ENCODE assay signal across 8 mouse cellular contexts in the genomic region with DNA sequence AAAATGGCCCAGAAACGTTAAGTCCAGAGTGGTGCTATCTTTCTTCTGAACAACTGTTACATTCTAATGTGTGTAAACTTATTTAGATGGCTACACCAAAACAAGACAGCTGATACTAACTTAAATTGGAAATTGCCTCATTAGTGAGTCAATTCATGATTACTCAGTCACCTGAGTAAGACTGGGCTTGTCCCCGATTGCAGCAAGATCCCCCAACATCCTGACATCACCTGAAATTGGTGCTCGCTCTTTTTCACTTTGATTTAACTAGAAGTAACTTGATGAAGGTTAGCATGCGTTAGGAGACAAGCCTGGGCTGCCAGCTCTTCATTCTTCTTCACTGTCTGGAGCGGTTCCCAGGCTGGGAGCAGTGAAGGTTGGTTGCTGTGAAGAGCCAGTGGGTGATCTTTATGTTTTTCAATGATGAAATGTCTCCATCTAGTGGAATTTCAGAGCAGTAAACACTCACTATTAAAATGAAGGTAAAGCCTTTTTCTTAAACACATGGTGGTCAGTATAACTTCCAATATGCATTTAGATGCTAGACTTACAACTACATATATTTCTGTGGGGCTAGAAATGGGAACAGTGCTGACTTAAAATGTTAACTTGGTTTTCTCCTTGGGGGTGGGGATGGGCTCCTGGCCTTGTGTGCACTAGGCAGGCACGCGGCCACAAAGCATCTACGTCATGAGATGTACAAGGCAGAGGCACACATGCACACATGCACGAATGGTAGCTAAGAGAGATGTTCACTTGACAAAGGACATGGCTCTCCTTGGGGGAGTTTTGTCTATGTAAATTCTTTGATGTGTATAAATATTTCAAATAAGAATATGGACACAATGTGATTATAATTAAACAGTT.
DNase-seq lines count a peak whose midpoint lies in the region; ATAC-seq and TF ChIP-seq lines count a peak whose summit lies in the region.

No protein-coding gene starts in this region.

- peak overlapping the region; percentile 50 for H3K27ac ChIP-seq in forebrain, embryonic 16.5 days (ENCODE audit: low read length)
- H3K27ac ChIP-seq in limb, embryonic 14.5 days (replicated peaks; ENCODE audit: low read depth, low read length) = no peak overlapping the region
- H3K27ac ChIP-seq in neural tube, embryonic 12.5 days = no peak overlapping the region

- peaks cover 7% of the 10 kb centered on the region; the same call in 1 of the 2 replicates for H3K36me3 ChIP-seq in forebrain, embryonic 16.5 days (ENCODE audit: control insufficient read depth, insufficient read depth)
- H3K36me3 ChIP-seq in limb, embryonic 14.5 days (ENCODE audit: control insufficient read depth, insufficient read depth, low read length) = peaks cover 27% of the 10 kb centered on the region
- peaks cover 23% of the 10 kb centered on the region for H3K36me3 ChIP-seq in neural tube, embryonic 12.5 days

- H3K9me3 ChIP-seq in forebrain, embryonic 16.5 days (ENCODE audit: control insufficient read depth, low read length) = no peaks in the 10 kb centered on the region
- H3K9me3 ChIP-seq in limb, embryonic 14.5 days (ENCODE audit: control insufficient read depth, low read length) = no peaks in the 10 kb centered on the region
- H3K9me3 ChIP-seq in neural tube, embryonic 12.5 days = no peaks in the 10 kb centered on the region

- 39% methylated on average over 9 of the region's 9 CpGs for WGBS in forebrain, embryonic 16.5 days
- 61% methylated on average over 9 of the region's 9 CpGs for WGBS in limb, embryonic 14.5 days
- WGBS in neural tube, embryonic 12.5 days = 62% methylated on average over 9 of the region's 9 CpGs

- peak; percentile 84 for ATAC-seq in forebrain, embryonic 16.5 days
- ATAC-seq in inflammation-experienced regulatory T-cells, adult 6 months = peak; percentile 57
- peak; percentile 62; the same call in 1 of the 2 replicates for ATAC-seq in limb, embryonic 14.5 days (ENCODE audit: low FRiP score, low read depth)
- peak; percentile 74 for ATAC-seq in neural tube, embryonic 12.5 days (ENCODE audit: low FRiP score, low read depth)

- peaks cover 50% of the 10 kb centered on the region for H3K4me1 ChIP-seq in forebrain, embryonic 16.5 days (replicated peaks; ENCODE audit: control insufficient read depth, insufficient read depth, low read length)
- peaks cover 21% of the 10 kb centered on the region for H3K4me1 ChIP-seq in limb, embryonic 14.5 days (ENCODE audit: control insufficient read depth, insufficient read depth, low read length)
- H3K4me1 ChIP-seq in neural tube, embryonic 12.5 days = peaks cover 48% of the 10 kb centered on the region

- H3K27me3 ChIP-seq in forebrain, embryonic 16.5 days (replicated peaks; ENCODE audit: control insufficient read depth, insufficient read depth, low read length) = no peaks in the 10 kb centered on the region
- no peaks in the 10 kb centered on the region for H3K27me3 ChIP-seq in limb, embryonic 14.5 days (ENCODE audit: control insufficient read depth, insufficient read depth, low read length)
- H3K27me3 ChIP-seq in neural tube, embryonic 12.5 days (replicated peaks) = no peaks in the 10 kb centered on the region

- H3K4me2 ChIP-seq in forebrain, embryonic 16.5 days (ENCODE audit: low read length) = no peak overlapping the region
- H3K4me2 ChIP-seq in limb, embryonic 14.5 days (replicated peaks; ENCODE audit: low read depth, low read length, severe bottlenecking) = no peak overlapping the region
- H3K4me2 ChIP-seq in neural tube, embryonic 12.5 days (replicated peaks) = no peak overlapping the region

- peak; percentile 64 for DNase-seq in ovary, postnatal 36 days (ENCODE audit: low spot score)
- no peak for DNase-seq in ovary, postnatal 14 days (ENCODE audit: low spot score)
- DNase-seq in c-Kit-positive CD71-positive TER-119-positive erythroid progenitor cells, embryonic 14.5 days (ENCODE audit: low spot score) = peak; percentile 22
- peak; percentile 75 for DNase-seq in limb, embryonic 14.5 days (ENCODE audit: low spot score)
- DNase-seq in spleen, postnatal 14 days (ENCODE audit: low spot score in 2 of 2) = no peak

- no peak overlapping the region for H3K4me3 ChIP-seq in forebrain, embryonic 16.5 days (replicated peaks; ENCODE audit: low read length)
- no peak overlapping the region for H3K4me3 ChIP-seq in limb, embryonic 14.5 days (replicated peaks; ENCODE audit: low read length)
- no peak overlapping the region for H3K4me3 ChIP-seq in neural tube, embryonic 12.5 days

- TF ChIP-seq POLR2A in limb, embryonic 14.5 days (IDR thresholded peaks at IDR 0.05; ENCODE audit: borderline replicate concordance, extremely low read depth, insufficient read depth, insufficient read length) = no peak

- H3K9ac ChIP-seq in forebrain, embryonic 16.5 days (replicated peaks; ENCODE audit: low read depth, low read length) = no peak overlapping the region
- H3K9ac ChIP-seq in limb, embryonic 14.5 days (ENCODE audit: low read depth, low read length, severe bottlenecking) = no peak overlapping the region
- no peak overlapping the region for H3K9ac ChIP-seq in neural tube, embryonic 12.5 days

Comparison
In these comparisons a context has a peak if more than half of its experiments do, and no peak if none do; other contexts are left out.
1. DNase-seq: peak in ovary, postnatal 36 days (single experiment), c-Kit-positive CD71-positive TER-119-positive erythroid progenitor cells, embryonic 14.5 days (single experiment) and limb, embryonic 14.5 days (single experiment); none in ovary, postnatal 14 days (single experiment) and spleen, postnatal 14 days (0 of 2).
2. Peak in every context shown above with its lines, with median percentiles within 50 percentile points of each other: ATAC-seq.